Comparison of ENCODE assay signal across 19 mouse cellular contexts in the genomic region with DNA sequence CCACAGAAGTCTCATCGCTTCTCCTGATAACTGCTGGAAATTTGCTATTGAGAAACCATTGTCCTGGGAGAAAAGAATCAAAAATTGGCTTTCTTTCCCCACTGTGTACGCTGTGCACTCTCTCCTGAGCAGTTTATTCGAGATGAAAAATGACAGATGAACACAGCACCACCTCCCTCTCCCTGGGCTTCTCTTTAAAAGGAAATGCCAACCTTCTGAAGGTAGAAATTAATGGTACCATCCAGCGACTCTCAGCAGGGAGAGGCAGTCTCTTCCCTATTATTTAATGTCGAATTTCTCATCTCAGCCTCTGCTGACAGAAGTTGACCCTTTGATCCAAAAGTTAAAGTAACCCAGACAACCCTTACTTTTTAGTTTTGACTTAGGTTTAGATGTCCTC. TPM values are rescaled to one million over a fixed set of nuclear protein-coding genes. Genes with fewer than 3 reads are reported as not detected.
"Had no signal": no experiment of that assay in that cellular context is flagged by ENCODE, and none has a peak within 500 bp of the region (broad histone marks: within the 10 kb centered on the region; RNA-seq: fewer than 3 reads in every experiment).

No protein-coding gene starts in this region.

- ATAC-seq: liver, embryonic 12.5 days had no signal

- H3K4me3 ChIP-seq: limb, embryonic 15.5 days; liver, embryonic 12.5 days; megakaryocyte, embryonic 14.5 days; myocyte; neural tube, embryonic 15.5 days had no signal

- H3K4me1 ChIP-seq: liver, embryonic 12.5 days; neural tube, embryonic 15.5 days had no signal

- H3K9ac ChIP-seq: limb, embryonic 15.5 days; liver, embryonic 12.5 days; lung, embryonic 14.5 days; neural tube, embryonic 15.5 days had no signal

- H3K27ac ChIP-seq: kidney, postnatal 0 days; limb, embryonic 15.5 days; liver, embryonic 12.5 days; macrophage; neural tube, embryonic 15.5 days had no signal

- DNase-seq: kidney, adult 11 months; kidney, adult 9 months; layer of hippocampus, adult 9-11 months; layer of hippocampus, postnatal 36 days; thymus, adult 2 months; thymus, postnatal 25 days had no signal

- H3K9me3 ChIP-seq: limb, embryonic 15.5 days; liver, embryonic 12.5 days; megakaryocyte, embryonic 14.5 days; neural tube, embryonic 15.5 days had no signal

- H3K4me2 ChIP-seq: limb, embryonic 15.5 days; liver, embryonic 12.5 days; lung, embryonic 14.5 days; neural tube, embryonic 15.5 days had no signal

- H3K36me3 ChIP-seq: limb, embryonic 15.5 days; liver, embryonic 12.5 days; neural tube, embryonic 15.5 days had no signal

- H3K27me3 ChIP-seq: limb, embryonic 15.5 days; neural tube, embryonic 15.5 days had no signal

RNA-seq across cellular contexts. Expression of a gene that starts 5.4 kb away (rescaled TPM):
- polyA plus RNA-seq: kidney, postnatal 0 days; limb, embryonic 11.5 days; limb, embryonic 15.5 days; liver, embryonic 12.5 days; liver, embryonic 16.5 days; lung, embryonic 14.5 days; myocyte; neural tube, embryonic 11.5 days; neural tube, embryonic 15.5 days; testis, adult 2 months; thymus, adult 2 months; urinary bladder, adult 2 months had no signal
